Mouse (Mus musculus): ENCODE results near the gene Tmem144. TPM values are rescaled to one million over a fixed set of nuclear protein-coding genes. Genes with fewer than 3 reads are reported as not detected.
"Not testable (repeated sequence)": the region's sequence is repeated elsewhere in the genome, so short reads cannot be mapped to it uniquely, and the experiment has no call there.

Tmem144 gene
- polyA plus RNA-seq, 1 experiment = 7.9 TPM

DNA sequence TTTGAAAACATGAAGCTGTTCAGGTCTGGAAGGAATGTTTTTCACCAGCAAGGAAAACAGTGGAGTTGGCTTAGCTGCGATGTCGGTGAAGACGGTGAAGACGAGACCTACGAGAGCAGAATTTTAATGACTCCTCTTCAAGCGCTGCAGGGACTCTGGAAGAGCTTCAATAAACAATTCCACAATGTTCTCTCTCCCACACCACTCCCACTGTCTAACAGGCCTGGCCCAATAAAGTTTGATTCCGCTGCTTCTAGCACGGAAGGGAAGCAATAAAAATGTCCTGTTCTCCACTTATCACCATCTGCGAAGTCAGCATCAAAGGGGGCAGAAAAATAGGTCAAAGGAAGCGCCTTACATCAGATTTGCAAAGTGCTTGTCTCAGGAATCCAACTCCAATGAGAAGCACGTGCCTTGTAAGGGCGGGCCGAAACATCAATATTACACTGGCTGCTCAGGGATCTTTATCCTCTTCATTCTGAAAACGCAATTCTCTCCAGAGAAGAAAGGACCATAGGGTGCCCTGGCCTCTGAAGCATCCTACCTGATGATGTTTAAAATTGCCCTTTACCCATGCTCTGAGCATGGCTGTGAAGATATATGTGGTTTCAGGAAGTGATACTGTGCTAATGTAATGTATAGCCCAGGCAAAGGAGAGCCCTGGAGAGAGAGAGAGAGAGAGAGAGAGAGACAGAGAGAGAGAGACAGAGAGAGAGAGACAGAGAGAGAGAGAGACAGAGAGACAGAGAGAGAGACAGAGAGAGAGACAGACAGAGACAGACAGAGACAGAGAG is 34.2 kb downstream of the Tmem144 start:
- no peak for TF ChIP-seq POLR2A (IDR thresholded peaks at IDR 0.05; ENCODE audit: low read depth, low read length)
- TF ChIP-seq CTCF (IDR thresholded peaks at IDR 0.05; ENCODE audit: borderline replicate concordance, insufficient read depth, low read length) = no peak
- H3K4me1 ChIP-seq (ENCODE audit: control insufficient read depth, insufficient read depth, low read length) = no peaks in the 10 kb centered on the region
- no peak overlapping the region for H3K27ac ChIP-seq (ENCODE audit: insufficient read depth, low read length)
- H3K4me3 ChIP-seq (ENCODE audit: insufficient read depth, low read length) = no peak overlapping the region

DNA sequence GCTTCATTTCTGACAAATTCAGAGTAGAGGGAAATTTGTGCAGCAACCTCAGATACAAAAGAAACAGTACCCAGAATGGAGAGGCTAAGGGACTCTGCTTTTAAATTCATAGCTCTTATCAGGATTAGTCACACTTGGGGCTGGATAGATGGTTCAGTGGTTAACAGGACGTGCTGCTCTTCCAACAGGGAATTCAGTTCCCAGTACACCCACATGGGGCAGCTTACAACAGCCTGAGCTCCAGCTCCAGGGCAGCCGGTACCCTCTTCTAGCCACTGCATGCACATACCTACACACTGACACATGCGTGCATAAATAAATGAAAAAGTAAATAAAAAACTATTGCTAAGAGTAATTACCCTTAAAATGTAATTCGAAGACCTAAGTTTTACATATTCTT is 36.3 kb downstream of the Tmem144 start:
- no peak overlapping the region for H3K4me3 ChIP-seq (ENCODE audit: insufficient read depth, low read length)
- H3K27ac ChIP-seq (ENCODE audit: insufficient read depth, low read length) = no peak overlapping the region
- TF ChIP-seq CTCF (IDR thresholded peaks at IDR 0.05; ENCODE audit: borderline replicate concordance, insufficient read depth, low read length) (no peak), POLR2A (IDR thresholded peaks at IDR 0.05; ENCODE audit: low read depth, low read length) (no peak)
- H3K4me1 ChIP-seq (ENCODE audit: control insufficient read depth, insufficient read depth, low read length) = no peaks in the 10 kb centered on the region

DNA sequence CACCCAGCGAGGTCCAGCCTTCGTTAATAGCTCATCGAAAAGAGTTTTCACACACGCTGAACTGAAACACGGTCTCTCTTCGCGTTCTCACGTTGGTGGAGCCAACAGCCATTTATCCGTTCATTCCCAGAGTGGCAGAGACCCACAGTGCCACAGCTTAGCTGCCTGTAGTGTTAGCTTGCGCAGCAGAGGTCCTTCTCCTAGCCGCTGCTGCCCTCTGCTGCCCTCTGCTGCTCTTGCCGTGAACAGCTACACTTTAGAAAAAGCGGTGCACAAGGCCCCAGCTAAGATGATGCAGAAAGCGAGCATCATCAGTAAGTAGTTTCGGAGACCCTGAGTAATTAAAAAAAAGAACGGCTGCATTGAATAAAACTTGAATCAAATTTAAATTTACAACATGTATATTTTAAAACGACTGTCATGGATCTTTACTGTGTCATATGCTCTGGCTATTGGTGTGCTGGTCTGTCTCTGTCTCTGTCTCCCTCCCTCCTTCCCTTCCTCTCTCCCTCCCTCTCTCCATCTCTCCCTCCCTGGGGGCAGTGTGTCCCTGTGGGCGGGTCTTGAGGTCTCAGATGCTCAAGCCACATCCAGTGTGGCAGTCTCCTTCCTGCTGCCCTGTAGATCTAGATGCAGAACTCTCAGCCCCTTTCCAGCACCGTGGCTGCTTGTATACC is 38.6 kb downstream of the Tmem144 start:
- Histone ChIP-seq H3K4me1 (ENCODE audit: control insufficient read depth, insufficient read depth, low read length) (0 out of 2 replicates have a peak, but pooled peaks cover 2% of the 10 kb centered on the region), H3K4me3 (ENCODE audit: insufficient read depth, low read length) (no peak overlapping the region), H3K27ac (ENCODE audit: insufficient read depth, low read length) (no peak overlapping the region)
- TF ChIP-seq CTCF (IDR thresholded peaks at IDR 0.05; ENCODE audit: borderline replicate concordance, insufficient read depth, low read length) = peak; percentile 97
- TF ChIP-seq POLR2A (IDR thresholded peaks at IDR 0.05; ENCODE audit: low read depth, low read length) = no peak

DNA sequence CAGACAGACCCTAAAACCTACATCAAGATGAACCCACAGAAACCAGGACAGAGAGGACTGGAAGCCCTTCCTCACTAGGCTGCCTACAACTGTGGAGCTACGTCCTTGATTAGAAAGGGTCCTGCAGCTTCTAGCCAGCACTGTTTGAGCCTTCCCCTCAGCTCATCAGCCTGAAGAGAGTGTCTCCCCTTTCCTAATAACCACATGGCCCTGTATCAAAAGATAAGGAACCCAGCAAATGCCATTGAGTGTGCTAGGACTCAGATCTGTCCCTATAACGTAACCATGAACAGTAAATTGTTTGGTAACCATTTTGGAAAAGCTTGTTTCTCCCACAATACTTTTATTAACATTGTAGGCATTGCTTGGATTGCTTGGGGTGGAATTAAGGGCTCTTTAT is 40.5 kb downstream of the Tmem144 start:
- Histone ChIP-seq H3K4me3 (ENCODE audit: insufficient read depth, low read length) (no peak overlapping the region), H3K27ac (ENCODE audit: insufficient read depth, low read length) (no peak overlapping the region), H3K4me1 (ENCODE audit: control insufficient read depth, insufficient read depth, low read length) (peaks cover 4% of the 10 kb centered on the region; the same call in 1 of the 2 replicates)
- TF ChIP-seq CTCF (IDR thresholded peaks at IDR 0.05; ENCODE audit: borderline replicate concordance, insufficient read depth, low read length) = no peak
- no peak for TF ChIP-seq POLR2A (IDR thresholded peaks at IDR 0.05; ENCODE audit: low read depth, low read length)

DNA sequence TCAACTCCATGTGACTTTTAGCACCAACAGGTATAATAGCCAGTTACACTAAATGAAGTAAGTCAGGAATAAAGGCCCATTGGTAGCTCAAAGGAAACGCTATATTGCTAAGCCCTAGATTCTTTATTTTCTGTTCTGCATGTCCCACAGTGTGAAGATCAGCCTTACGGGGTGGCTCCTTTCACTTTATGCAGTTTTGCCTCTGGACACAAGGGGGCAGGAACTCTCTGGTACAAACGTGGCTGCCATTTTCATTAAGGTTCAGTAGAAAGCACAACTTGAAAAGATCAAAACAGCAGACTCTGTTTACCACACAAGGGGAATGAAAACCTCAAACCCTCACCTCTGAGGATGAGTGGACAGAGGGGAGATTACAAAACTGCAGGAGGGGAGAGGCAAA is 40.9 kb downstream of the Tmem144 start:
- H3K4me1 ChIP-seq (ENCODE audit: control insufficient read depth, insufficient read depth, low read length) = peaks cover 4% of the 10 kb centered on the region; the same call in 1 of the 2 replicates
- H3K4me3 ChIP-seq (ENCODE audit: insufficient read depth, low read length) = no peak overlapping the region
- TF ChIP-seq CTCF (IDR thresholded peaks at IDR 0.05; ENCODE audit: borderline replicate concordance, insufficient read depth, low read length) (no peak), POLR2A (IDR thresholded peaks at IDR 0.05; ENCODE audit: low read depth, low read length) (no peak)
- no peak overlapping the region for H3K27ac ChIP-seq (ENCODE audit: insufficient read depth, low read length)

DNA sequence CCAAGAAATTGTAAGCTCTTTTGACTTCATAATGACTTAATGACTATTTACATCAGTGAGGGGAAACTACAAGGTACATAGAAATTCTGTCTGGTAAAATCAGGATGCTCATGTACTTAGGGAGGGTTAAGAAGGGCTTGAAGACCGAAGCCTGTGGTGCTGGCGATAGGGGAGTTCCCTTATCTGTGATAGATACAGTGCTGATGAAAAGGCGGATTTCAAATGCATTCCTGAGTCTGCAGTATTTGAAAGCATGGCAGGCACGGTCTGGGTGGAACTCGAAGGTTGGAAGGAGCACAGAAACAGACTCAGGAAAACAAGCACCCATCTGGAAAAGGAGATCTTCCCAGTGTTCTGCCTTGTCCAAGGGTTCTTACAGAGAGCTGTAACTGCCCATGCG is 42.0 kb downstream of the Tmem144 start:
- H3K4me1 ChIP-seq (ENCODE audit: control insufficient read depth, insufficient read depth, low read length) = peaks cover 4% of the 10 kb centered on the region; the same call in 1 of the 2 replicates
- H3K27ac ChIP-seq (ENCODE audit: insufficient read depth, low read length) = no peak overlapping the region
- no peak for TF ChIP-seq POLR2A (IDR thresholded peaks at IDR 0.05; ENCODE audit: low read depth, low read length)
- no peak for TF ChIP-seq CTCF (IDR thresholded peaks at IDR 0.05; ENCODE audit: borderline replicate concordance, insufficient read depth, low read length)
- H3K4me3 ChIP-seq (ENCODE audit: insufficient read depth, low read length) = no peak overlapping the region

DNA sequence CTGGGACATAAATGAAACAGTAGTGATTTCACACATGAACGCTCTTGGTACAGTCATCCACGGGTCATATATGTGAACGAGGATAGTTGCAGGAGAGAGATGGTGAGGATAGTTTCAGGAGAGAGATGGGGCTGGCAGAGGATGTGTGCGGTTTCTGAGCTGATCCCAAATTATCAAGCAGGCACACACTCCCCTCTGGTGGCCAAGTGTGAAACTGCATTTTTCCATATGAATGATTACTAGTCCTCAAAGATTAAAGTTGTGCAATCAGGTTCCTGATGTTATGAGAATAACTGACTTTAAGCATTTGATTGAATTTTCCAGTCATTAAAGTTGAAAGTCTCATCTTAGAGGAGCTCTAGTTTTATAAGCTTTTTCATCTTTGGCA is 43.4 kb downstream of the Tmem144 start:
- Histone ChIP-seq H3K4me1 (ENCODE audit: control insufficient read depth, insufficient read depth, low read length) (peaks cover 4% of the 10 kb centered on the region; the same call in 1 of the 2 replicates), H3K4me3 (ENCODE audit: insufficient read depth, low read length) (no peak overlapping the region), H3K27ac (ENCODE audit: insufficient read depth, low read length) (no peak overlapping the region)
- TF ChIP-seq CTCF (IDR thresholded peaks at IDR 0.05; ENCODE audit: borderline replicate concordance, insufficient read depth, low read length) (peak; percentile 58; the same call in 1 of the 2 replicates), POLR2A (IDR thresholded peaks at IDR 0.05; ENCODE audit: low read depth, low read length) (no peak)

DNA sequence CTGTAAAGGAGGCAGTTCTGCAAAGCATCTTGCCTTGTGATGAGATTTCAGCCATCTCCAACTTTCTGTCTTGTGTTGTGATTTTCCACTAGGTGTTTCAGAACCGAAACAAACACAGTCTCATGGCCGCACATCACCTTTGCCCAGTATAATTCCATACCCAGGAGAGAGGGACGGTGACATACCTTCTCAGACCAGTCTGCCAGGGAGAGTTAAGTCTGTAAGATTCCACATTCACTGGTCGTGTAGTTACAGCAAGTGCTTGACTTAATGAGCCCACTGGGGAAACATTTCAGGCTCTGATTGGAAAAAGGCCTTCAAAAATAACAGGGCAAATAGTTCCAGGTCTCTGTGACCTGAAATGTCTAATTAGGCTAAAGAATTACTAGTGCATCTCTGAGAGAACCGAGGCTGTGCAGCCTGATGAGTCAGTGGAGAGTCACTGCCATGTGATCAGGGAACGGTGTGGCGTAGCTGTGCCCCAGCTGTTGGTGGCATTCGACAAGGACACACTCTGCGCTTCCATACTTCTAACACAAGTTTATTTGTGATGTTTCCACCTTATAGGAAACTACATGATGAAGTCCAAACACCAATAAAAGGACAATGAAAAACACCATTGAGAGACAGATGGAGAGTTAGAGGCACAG is 43.9 kb downstream of the Tmem144 start:
- Histone ChIP-seq H3K4me1 (ENCODE audit: control insufficient read depth, insufficient read depth, low read length) (peaks cover 4% of the 10 kb centered on the region; the same call in 1 of the 2 replicates), H3K4me3 (ENCODE audit: insufficient read depth, low read length) (no peak overlapping the region), H3K27ac (ENCODE audit: insufficient read depth, low read length) (no peak overlapping the region)
- no peak for TF ChIP-seq CTCF (IDR thresholded peaks at IDR 0.05; ENCODE audit: borderline replicate concordance, insufficient read depth, low read length)
- no peak; the same call in 1 of the 2 replicates for TF ChIP-seq POLR2A (IDR thresholded peaks at IDR 0.05; ENCODE audit: low read depth, low read length)

DNA sequence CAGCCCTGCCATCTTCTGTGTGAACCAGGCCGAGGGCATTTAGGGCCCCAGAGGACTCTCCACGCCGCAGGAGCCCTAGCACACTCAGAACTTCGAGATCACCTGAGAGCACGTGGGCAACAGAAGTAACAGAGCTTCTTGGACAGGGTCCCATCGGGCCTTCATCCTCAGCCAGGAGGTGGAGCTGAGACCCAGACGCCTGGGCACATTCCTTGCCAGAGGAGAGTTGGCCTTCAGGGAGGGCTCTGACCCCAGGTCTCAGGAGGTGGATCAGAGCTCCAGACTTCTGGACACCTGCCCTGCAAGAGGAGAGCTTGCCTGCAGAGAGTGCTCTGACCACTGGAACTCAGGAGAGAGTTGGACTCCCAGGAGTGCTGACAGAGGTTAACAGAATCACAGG is 51.8 kb downstream of the Tmem144 start:
- not testable (repeated sequence) for H3K27ac ChIP-seq (ENCODE audit: insufficient read depth, low read length); H3K4me1 ChIP-seq (ENCODE audit: control insufficient read depth, insufficient read depth, low read length)

DNA sequence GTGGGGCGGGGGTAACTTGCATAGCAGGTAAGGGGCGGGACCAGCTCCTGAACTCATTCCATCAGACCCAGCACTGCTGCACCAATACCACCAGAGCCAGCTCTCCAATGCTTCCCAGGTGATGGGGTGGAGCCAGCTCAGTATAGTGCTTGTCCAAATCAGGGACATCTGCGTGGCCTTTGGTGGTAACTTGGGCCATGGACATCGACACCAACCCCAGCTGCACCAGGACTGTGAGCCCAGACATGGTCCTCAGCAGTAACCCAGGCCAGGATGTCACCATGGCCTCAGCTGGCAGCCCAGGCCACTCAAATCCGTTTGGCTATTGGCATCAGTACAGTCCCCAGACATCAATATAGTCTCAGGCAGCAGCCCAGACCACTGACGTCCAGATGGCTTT is 60.3 kb downstream of the Tmem144 start:
- no peak overlapping the region for H3K27ac ChIP-seq (ENCODE audit: insufficient read depth, low read length)
- no peak overlapping the region for H3K4me3 ChIP-seq (ENCODE audit: insufficient read depth, low read length)
- H3K4me1 ChIP-seq (ENCODE audit: control insufficient read depth, insufficient read depth, low read length) = no peaks in the 10 kb centered on the region
- no peak for TF ChIP-seq CTCF (IDR thresholded peaks at IDR 0.05; ENCODE audit: borderline replicate concordance, insufficient read depth, low read length)
- no peak for TF ChIP-seq POLR2A (IDR thresholded peaks at IDR 0.05; ENCODE audit: low read depth, low read length)

More for the DNA sequence above, 51.8 kb downstream of the Tmem144 start:
- H3K4me3 ChIP-seq (ENCODE audit: insufficient read depth, low read length) = not testable (repeated sequence)

Data from embryonic fibroblast, embryonic 13.5 days (primary cell).